Mouse (Mus musculus): Measurements from ENCODE around the gene Stra8. TPM values are rescaled to one million over a fixed set of nuclear protein-coding genes. Genes with fewer than 3 reads are reported as not detected.

The Stra8 gene
- total RNA-seq, 2 experiments from 2014 or later = not detected

GRCm38 (mm10) chr6:34939451-34939850, 19.5 kb downstream of the Stra8 start:
- DNase-seq (ENCODE audit: low spot score in 2 of 2) = no peak

- no peak for DNase-seq (ENCODE audit: low spot score in 2 of 2)
These were observed 21.5 kb downstream of the Stra8 start for GRCm38 (mm10) chr6:34941496-34941895.

- no peak for DNase-seq (ENCODE audit: low spot score in 2 of 2)
These were observed 22.5 kb downstream of the Stra8 start for GRCm38 (mm10) chr6:34942446-34942845.

GRCm38 (mm10) chr6:34943499-34943898, 23.5 kb downstream of the Stra8 start:
- no peak for DNase-seq (ENCODE audit: low spot score in 2 of 2)

GRCm38 (mm10) chr6:34946486-34947079, 26.6 kb downstream of the Stra8 start:
- no peak for DNase-seq (ENCODE audit: low spot score in 2 of 2)

GRCm38 (mm10) chr6:34948461-34948860, 28.5 kb downstream of the Stra8 start:
- DNase-seq (ENCODE audit: low spot score in 2 of 2) = no peak

GRCm38 (mm10) chr6:34951518-34951917, 31.6 kb downstream of the Stra8 start:
- DNase-seq (ENCODE audit: low spot score in 2 of 2) = no peak

- no peak for DNase-seq (ENCODE audit: low spot score in 2 of 2)
These were observed 32.1 kb downstream of the Stra8 start for GRCm38 (mm10) chr6:34951956-34952667.

GRCm38 (mm10) chr6:34954926-34955861, 35.2 kb downstream of the Stra8 start:
- no peak for DNase-seq (ENCODE audit: low spot score in 2 of 2)

- DNase-seq (ENCODE audit: low spot score in 2 of 2) = no peak
These were observed 35.9 kb downstream of the Stra8 start for GRCm38 (mm10) chr6:34955862-34956241.

- DNase-seq (ENCODE audit: low spot score in 2 of 2) = no peak
These were observed 39.2 kb downstream of the Stra8 start for GRCm38 (mm10) chr6:34959131-34959530.

- DNase-seq (ENCODE audit: low spot score in 2 of 2) = no peak
These were observed 44.6 kb downstream of the Stra8 start for GRCm38 (mm10) chr6:34964550-34964949.

GRCm38 (mm10) chr6:34965819-34966539, 46.0 kb downstream of the Stra8 start:
- DNase-seq (ENCODE audit: low spot score in 2 of 2) = no peak

- no peak for DNase-seq (ENCODE audit: low spot score in 2 of 2)
These were observed 51.2 kb downstream of the Stra8 start for GRCm38 (mm10) chr6:34971181-34971580.

- DNase-seq (ENCODE audit: low spot score in 2 of 2) = no peak
These were observed 59.3 kb downstream of the Stra8 start for GRCm38 (mm10) chr6:34979291-34979690.

- no peak for DNase-seq (ENCODE audit: low spot score in 2 of 2)
These were observed 60.7 kb downstream of the Stra8 start for GRCm38 (mm10) chr6:34980661-34981060.

- DNase-seq (ENCODE audit: low spot score in 2 of 2) = no peak
These were observed 67.2 kb downstream of the Stra8 start for GRCm38 (mm10) chr6:34987085-34987645.

GRCm38 (mm10) chr6:34988081-34988761, 68.3 kb downstream of the Stra8 start, which contains the start of gene Slc23a4:
Gene Slc23a4 (minus strand): TSS chr6:34988404.
- DNase-seq (ENCODE audit: low spot score in 2 of 2) = no peak

Measured in adrenal gland, adult 18-20 months (tissue).